Comparison of ENCODE assay signal across 8 mouse cellular contexts in the genomic region with DNA sequence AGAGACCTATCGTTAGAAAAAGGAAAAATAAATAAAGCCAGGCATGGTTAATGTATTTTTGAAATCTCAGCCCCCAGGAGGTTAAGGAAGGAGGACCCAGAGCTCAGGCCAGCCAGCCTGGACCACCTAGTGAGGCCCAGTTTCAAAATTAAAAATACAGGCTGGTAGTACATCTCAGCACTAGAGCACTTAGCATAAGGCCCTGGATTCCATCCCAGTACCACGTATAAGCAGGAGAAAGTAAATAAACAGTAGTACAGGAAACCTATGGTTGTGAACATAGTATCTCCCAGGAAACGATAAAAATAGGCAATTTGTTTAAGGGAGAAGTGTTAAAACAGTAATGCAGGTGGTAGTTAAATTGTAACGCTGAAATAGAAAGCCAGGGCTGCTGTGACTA. TPM values are rescaled to one million over a fixed set of nuclear protein-coding genes. Genes with fewer than 3 reads are reported as not detected.
DNase-seq lines count a peak whose midpoint lies in the region; ATAC-seq and TF ChIP-seq lines count a peak whose summit lies in the region.

No protein-coding gene starts in this region.

- WGBS in lung, postnatal 0 days, result 7% methylated on average over 4 of the region's 4 CpGs
- 34% methylated on average over 4 of the region's 4 CpGs for WGBS in limb, embryonic 13.5 days
- WGBS in stomach, embryonic 15.5 days, result 11% methylated on average over 4 of the region's 4 CpGs

- peaks cover 31% of the 10 kb centered on the region for H3K4me1 ChIP-seq in lung, postnatal 0 days (ENCODE audit: insufficient read depth, low read depth, low read length)
- H3K4me1 ChIP-seq in limb, embryonic 13.5 days, result peaks cover 49% of the 10 kb centered on the region
- peaks cover 53% of the 10 kb centered on the region for H3K4me1 ChIP-seq in stomach, embryonic 15.5 days

- no peaks in the 10 kb centered on the region for H3K9me3 ChIP-seq in lung, postnatal 0 days (ENCODE audit: low read length)
- H3K9me3 ChIP-seq in limb, embryonic 13.5 days, result no peaks in the 10 kb centered on the region
- no peaks in the 10 kb centered on the region for H3K9me3 ChIP-seq in stomach, embryonic 15.5 days

- peak; percentile 12 for DNase-seq in cerebellum, adult 11 months
- no peak for DNase-seq in cerebellum, adult 9-10 months
- peak; percentile 60 for DNase-seq in lung, postnatal 0 days (ENCODE audit: low spot score)
- no peak for DNase-seq in lung, postnatal 36 days
- no peak for DNase-seq in ovary, postnatal 10 days (ENCODE audit: low spot score)
- DNase-seq in cerebellum, postnatal 25 days, result no peak

- no peak for ATAC-seq in lung, postnatal 0 days
- ATAC-seq in limb, embryonic 13.5 days (ENCODE audit: low FRiP score, low read depth), result no peak
- ATAC-seq in stomach, embryonic 15.5 days (ENCODE audit: insufficient read depth, low FRiP score, low read depth), result no peak

- no peaks in the 10 kb centered on the region for H3K36me3 ChIP-seq in lung, postnatal 0 days (ENCODE audit: insufficient read depth, low read length)
- peaks cover 27% of the 10 kb centered on the region for H3K36me3 ChIP-seq in limb, embryonic 13.5 days
- H3K36me3 ChIP-seq in stomach, embryonic 15.5 days, result peaks cover 9% of the 10 kb centered on the region

- H3K4me3 ChIP-seq in lung, postnatal 0 days (ENCODE audit: low read depth, low read length), result peak overlapping the region; percentile 38; the same call in 1 of the 2 replicates
- H3K4me3 ChIP-seq in limb, embryonic 13.5 days, result peak overlapping the region; percentile 42
- H3K4me3 ChIP-seq in stomach, embryonic 15.5 days (replicated peaks), result peak overlapping the region; percentile 42

- H3K27me3 ChIP-seq in lung, postnatal 0 days (replicated peaks; ENCODE audit: insufficient read depth, low read length), result no peaks in the 10 kb centered on the region
- H3K27me3 ChIP-seq in limb, embryonic 13.5 days, result no peaks in the 10 kb centered on the region
- no peaks in the 10 kb centered on the region for H3K27me3 ChIP-seq in stomach, embryonic 15.5 days (replicated peaks)

- no peak for TF ChIP-seq CTCF in lung, postnatal 0 days (IDR thresholded peaks at IDR 0.05)

- H3K27ac ChIP-seq in lung, postnatal 0 days (ENCODE audit: low read length), result peak overlapping the region; percentile 86
- peak overlapping the region; percentile 73; the same call in 1 of the 2 replicates for H3K27ac ChIP-seq in limb, embryonic 13.5 days
- peak overlapping the region; percentile 81 for H3K27ac ChIP-seq in stomach, embryonic 15.5 days

- peak overlapping the region; percentile 70 for H3K4me2 ChIP-seq in lung, postnatal 0 days (replicated peaks; ENCODE audit: low read depth, low read length)
- peak overlapping the region; percentile 100 for H3K4me2 ChIP-seq in limb, embryonic 13.5 days (replicated peaks)
- peak overlapping the region; percentile 61 for H3K4me2 ChIP-seq in stomach, embryonic 15.5 days

- peak; percentile 18; the same call in 1 of the 2 replicates for TF ChIP-seq EP300 in lung, postnatal 0 days (IDR thresholded peaks at IDR 0.05)

- H3K9ac ChIP-seq in lung, postnatal 0 days (replicated peaks; ENCODE audit: low read depth), result peak overlapping the region; percentile 58; the same call in 1 of the 2 replicates
- peak overlapping the region; percentile 68 for H3K9ac ChIP-seq in limb, embryonic 13.5 days
- H3K9ac ChIP-seq in stomach, embryonic 15.5 days, result no peak overlapping the region

RNA-seq across cellular contexts. Expression of gene Irf2bp1, which starts 1.7 kb away (rescaled TPM):
- 11.7 and 12.2 TPM in 2 replicates for polyA plus RNA-seq in lung, postnatal 0 days (2015; fragmentation: Nextera tagmentation; extraction: Ambion mirVana)
- 26.3 and 26.9 TPM in 2 replicates for polyA plus RNA-seq in limb, embryonic 13.5 days (2015; fragmentation: Nextera tagmentation; extraction: Ambion mirVana)
- polyA plus RNA-seq in stomach, embryonic 15.5 days (2015; fragmentation: Nextera tagmentation; extraction: Ambion mirVana), result 23.5 and 28.0 TPM in 2 replicates

RNA-seq across cellular contexts. Expression of gene Mypop, which starts 11.1 kb away (rescaled TPM):
- 2.3 and 2.6 TPM in 2 replicates for polyA plus RNA-seq in lung, postnatal 0 days (2015; fragmentation: Nextera tagmentation; extraction: Ambion mirVana)
- 5.2 and 6.3 TPM in 2 replicates for polyA plus RNA-seq in limb, embryonic 13.5 days (2015; fragmentation: Nextera tagmentation; extraction: Ambion mirVana)
- 2.8 and 3.7 TPM in 2 replicates for polyA plus RNA-seq in stomach, embryonic 15.5 days (2015; fragmentation: Nextera tagmentation; extraction: Ambion mirVana)

RNA-seq across cellular contexts. Expression of gene Nanos2, which starts 14.9 kb away (rescaled TPM):
- polyA plus RNA-seq in lung, postnatal 0 days (2015; fragmentation: Nextera tagmentation; extraction: Ambion mirVana), result not detected in 2 replicates
- polyA plus RNA-seq in limb, embryonic 13.5 days (2015; fragmentation: Nextera tagmentation; extraction: Ambion mirVana), result not detected in 2 replicates
- not detected in 2 replicates for polyA plus RNA-seq in stomach, embryonic 15.5 days (2015; fragmentation: Nextera tagmentation; extraction: Ambion mirVana)

RNA-seq across cellular contexts. Expression of gene Foxa3, which starts 21.2 kb away (rescaled TPM):
- 0.49 and 0.70 TPM in 2 replicates for polyA plus RNA-seq in lung, postnatal 0 days (2015; fragmentation: Nextera tagmentation; extraction: Ambion mirVana)
- polyA plus RNA-seq in limb, embryonic 13.5 days (2015; fragmentation: Nextera tagmentation; extraction: Ambion mirVana), result 3.5 and 4.1 TPM in 2 replicates
- polyA plus RNA-seq in stomach, embryonic 15.5 days (2015; fragmentation: Nextera tagmentation; extraction: Ambion mirVana), result 30.2 and 32.7 TPM in 2 replicates

RNA-seq across cellular contexts. Expression of gene Sympk, which starts 22.1 kb away (rescaled TPM):
- 10.4 and 11.8 TPM in 2 replicates for polyA plus RNA-seq in lung, postnatal 0 days (2015; fragmentation: Nextera tagmentation; extraction: Ambion mirVana)
- polyA plus RNA-seq in limb, embryonic 13.5 days (2015; fragmentation: Nextera tagmentation; extraction: Ambion mirVana), result 33.6 and 37.8 TPM in 2 replicates
- polyA plus RNA-seq in stomach, embryonic 15.5 days (2015; fragmentation: Nextera tagmentation; extraction: Ambion mirVana), result 28.1 and 32.3 TPM in 2 replicates

Comparison
In these comparisons a context has a peak if more than half of its experiments do, and no peak if none do; other contexts are left out.
1. DNase-seq: peak in cerebellum, adult 11 months (single experiment) and lung, postnatal 0 days (single experiment); none in cerebellum, adult 9-10 months (single experiment), lung, postnatal 36 days (single experiment), ovary, postnatal 10 days (single experiment) and cerebellum, postnatal 25 days (0 of 2).
2. Peak in every context shown above with its lines, with median percentiles within 50 percentile points of each other: H3K27ac ChIP-seq, H3K4me2 ChIP-seq and H3K4me3 ChIP-seq.